Mouse (Mus musculus) liver, adult 2 months (tissue): ENCODE data around the gene Ipcef1. TPM values are rescaled to one million over a fixed set of nuclear protein-coding genes. Genes with fewer than 3 reads are reported as not detected.

ENCODE experiments used
- DNase-seq: peaks from one replicate; pipeline ENCODE4 v3.0.0-alpha.2; 2011; ENCODE audit warnings: low read depth, low spot score; ENCODE audit errors: extremely low read depth
- H3K27ac ChIP-seq: fragments of 200-500 bp; replicated peaks from 2 replicates; pipeline ENCODE4 v1.5.1; 2012; ENCODE audit warnings: low read depth, mild to moderate bottlenecking, control low read depth, inconsistent platforms, low read length; ENCODE audit not compliant: insufficient read depth
- H3K27me3 ChIP-seq: fragments of 200-500 bp; 2 replicates; pipeline ENCODE4 v1.6.1; 2012; ENCODE audit warnings: mild to moderate bottlenecking, moderate library complexity, low read length, inconsistent platforms; ENCODE audit not compliant: control insufficient read depth, insufficient read depth
- H3K36me3 ChIP-seq: fragments of 200-500 bp; 2 replicates; pipeline ENCODE4 v1.6.1; 2012; ENCODE audit warnings: low read length, inconsistent platforms; ENCODE audit not compliant: control insufficient read depth, insufficient read depth
- H3K4me1 ChIP-seq: fragments of 200-500 bp; 2 replicates; pipeline ENCODE4 v1.6.1; 2011; ENCODE audit warnings: low read length; ENCODE audit not compliant: control insufficient read depth, insufficient read depth
- H3K4me3 ChIP-seq: fragments of 200-500 bp; 2 replicates; pipeline ENCODE4 v1.5.1; 2011; ENCODE audit warnings: low read depth, mild to moderate bottlenecking, control low read depth, low read length, moderate library complexity; ENCODE audit not compliant: insufficient read depth
- H3K79me2 ChIP-seq: fragments of 200-500 bp; 2 replicates; pipeline ENCODE4 v1.6.1; 2012; ENCODE audit warnings: inconsistent platforms, mild to moderate bottlenecking, low read length, moderate library complexity; ENCODE audit not compliant: control insufficient read depth, insufficient read depth
- H3K9ac ChIP-seq: fragments of 200-500 bp; 2 replicates; pipeline ENCODE4 v1.6.1; 2012; ENCODE audit warnings: low read depth, mild to moderate bottlenecking, control low read depth, inconsistent platforms, low read length
- CTCF ChIP-seq: fragments of 200-500 bp; IDR thresholded peaks from 2 replicates; pipeline ENCODE4 v1.5.1; 2011; ENCODE audit warnings: low read depth, low read length, control low read depth
- POLR2A ChIP-seq: fragments of 200-500 bp; IDR thresholded peaks from 2 replicates; pipeline ENCODE4 v1.6.1; 2011; ENCODE audit warnings: low read length, control low read depth; ENCODE audit not compliant: insufficient read depth; ENCODE audit errors: extremely low read depth
- WGBS: fragments of 180-500 bp; shearing (Covaris S2); methylation state at CpG from one replicate; pipeline ENCODE4 v1.1.7; 2018; 5-methylcytosine and 5-hydroxymethylcytosine counted together
- polyA plus RNA-seq: library from polyadenylated mRNA; depleted of rRNA; stranded (reverse); fragments of >200 nt; gene quantifications from 2 replicates; pipeline ENCODE4 v1.2.3, GENCODE M21; 2012
- total RNA-seq: library from RNA; depleted of rRNA; stranded (reverse); fragments of >200 nt; gene quantifications from 2 replicates; pipeline ENCODE4 v1.2.3, GENCODE M21; 2014

Ipcef1 gene
- total and polyA plus RNA-seq, 2 experiments: 0.04 to 0.18 TPM

DNA sequence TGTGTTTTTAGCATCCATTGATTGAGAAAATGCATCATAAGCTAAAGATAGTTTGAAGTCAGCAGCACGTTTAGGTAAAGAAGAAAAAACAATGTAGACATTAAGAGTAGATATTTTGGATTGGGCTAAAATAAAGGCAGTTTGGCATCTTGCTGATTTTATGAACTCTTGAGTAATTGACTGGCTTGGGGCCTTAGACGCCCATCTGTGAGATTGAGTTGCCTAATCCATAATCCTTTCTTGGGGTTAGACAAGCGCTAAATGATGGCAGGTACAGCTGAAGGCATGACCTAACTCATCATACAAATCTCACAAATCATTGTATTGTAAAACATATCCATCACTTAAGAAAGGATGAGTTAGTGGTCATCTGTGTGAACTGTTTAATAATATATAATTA lies 52.9 kb downstream of the Ipcef1 start:
- Histone ChIP-seq H3K36me3 (no peaks in the 10 kb centered on the region), H3K4me3 (no peak overlapping the region), H3K9ac (no peak overlapping the region), H3K4me1 (no peaks in the 10 kb centered on the region), H3K27me3 (no peaks in the 10 kb centered on the region), H3K27ac (no peak overlapping the region), H3K79me2 (no peaks in the 10 kb centered on the region)
- 91% methylated on average over 3 of the region's 3 CpGs for WGBS
- DNase-seq: no peak
- TF ChIP-seq CTCF (no peak), POLR2A (no peak)

DNA sequence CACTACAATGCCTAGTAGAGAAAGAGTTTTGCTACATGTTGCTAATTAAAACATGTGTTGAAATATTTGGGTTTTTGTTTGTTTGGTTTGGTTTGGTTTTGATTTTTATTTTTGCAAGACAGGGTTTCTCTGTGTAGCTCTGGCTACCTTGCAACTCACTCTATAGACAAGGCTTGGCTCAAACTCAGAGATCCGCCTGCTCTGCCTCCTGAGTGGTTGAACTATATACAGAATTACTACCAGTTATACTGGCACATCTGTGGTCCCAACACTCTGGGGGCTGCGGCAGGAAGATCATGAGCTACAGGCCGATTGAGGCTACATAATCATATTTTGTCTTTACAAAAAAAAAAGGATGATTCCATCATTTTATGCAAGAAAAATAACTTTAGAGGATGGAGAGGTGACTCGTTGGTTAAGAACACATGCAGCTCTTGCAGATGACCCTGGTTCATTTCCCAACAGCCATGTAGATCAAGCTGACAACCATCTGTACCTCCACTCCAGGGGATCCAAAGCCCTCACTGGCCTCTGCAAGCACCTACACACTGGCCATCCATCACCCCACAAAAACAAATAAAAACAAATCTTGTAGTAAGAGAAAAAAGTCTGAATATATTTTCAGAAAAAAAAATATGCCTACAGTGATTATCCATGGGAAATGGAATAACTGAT lies 53.6 kb downstream of the Ipcef1 start:
- Histone ChIP-seq H3K27ac (no peak overlapping the region), H3K36me3 (no peaks in the 10 kb centered on the region), H3K9ac (no peak overlapping the region), H3K4me3 (no peak overlapping the region), H3K27me3 (no peaks in the 10 kb centered on the region), H3K4me1 (no peaks in the 10 kb centered on the region), H3K79me2 (no peaks in the 10 kb centered on the region)
- no peak for DNase-seq
- TF ChIP-seq POLR2A (no peak), CTCF (no peak)
- 86% methylated on average over 4 of the region's 4 CpGs for WGBS

DNA sequence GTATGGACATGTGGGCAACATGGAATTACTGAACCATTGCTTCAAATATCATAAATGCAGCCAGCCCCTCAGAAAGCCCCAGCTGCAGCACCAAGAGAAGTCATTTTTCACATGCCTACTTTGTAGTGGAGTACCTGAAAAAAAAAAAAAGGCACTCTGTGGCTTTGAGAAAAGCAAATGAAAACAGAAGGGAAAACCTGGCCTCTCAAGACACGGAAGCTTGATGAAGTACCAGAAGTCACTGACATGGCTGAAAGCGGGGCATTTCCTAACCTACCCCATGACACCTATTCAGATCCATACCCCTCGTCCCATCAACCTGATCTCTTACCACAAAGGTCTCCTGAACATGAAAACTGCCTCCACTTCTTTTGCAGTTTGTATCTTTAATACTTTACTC lies 55.4 kb downstream of the Ipcef1 start:
- no peaks in the 10 kb centered on the region for H3K27me3 ChIP-seq
- H3K4me3 ChIP-seq: no peak overlapping the region
- no peak overlapping the region for H3K9ac ChIP-seq
- H3K27ac ChIP-seq: no peak overlapping the region
- 79% methylated on average over 3 of the region's 3 CpGs for WGBS
- no peak for TF ChIP-seq CTCF
- TF ChIP-seq POLR2A: no peak
- H3K36me3 ChIP-seq: no peaks in the 10 kb centered on the region
- no peaks in the 10 kb centered on the region for H3K79me2 ChIP-seq
- no peaks in the 10 kb centered on the region for H3K4me1 ChIP-seq
- no peak for DNase-seq

DNA sequence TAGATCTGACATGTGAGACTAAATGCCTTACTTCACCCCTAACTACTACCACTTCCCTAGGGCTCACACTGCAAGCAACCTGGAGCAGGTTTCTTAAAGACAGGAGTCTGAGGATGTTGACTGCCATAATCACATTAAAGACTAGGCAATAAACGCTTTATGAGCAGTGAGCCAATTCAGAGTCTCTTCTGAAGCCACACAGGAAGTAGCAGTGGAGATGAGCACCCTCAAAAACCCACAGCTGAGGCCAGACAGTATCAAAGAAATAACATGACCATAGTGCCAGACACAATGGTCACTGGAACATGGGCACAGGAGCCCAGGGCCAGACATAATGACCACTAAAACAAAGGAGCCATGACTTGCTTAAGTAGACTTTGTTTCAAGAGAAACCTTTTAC lies 63.7 kb downstream of the Ipcef1 start:
- TF ChIP-seq POLR2A (no peak), CTCF (no peak)
- no peak for DNase-seq
- 84% methylated on average over 1 of the region's 1 CpGs for WGBS
- Histone ChIP-seq H3K27me3 (no peaks in the 10 kb centered on the region), H3K4me1 (no peaks in the 10 kb centered on the region), H3K9ac (no peak overlapping the region), H3K36me3 (no peaks in the 10 kb centered on the region), H3K4me3 (no peak overlapping the region), H3K79me2 (no peaks in the 10 kb centered on the region), H3K27ac (no peak overlapping the region)

DNA sequence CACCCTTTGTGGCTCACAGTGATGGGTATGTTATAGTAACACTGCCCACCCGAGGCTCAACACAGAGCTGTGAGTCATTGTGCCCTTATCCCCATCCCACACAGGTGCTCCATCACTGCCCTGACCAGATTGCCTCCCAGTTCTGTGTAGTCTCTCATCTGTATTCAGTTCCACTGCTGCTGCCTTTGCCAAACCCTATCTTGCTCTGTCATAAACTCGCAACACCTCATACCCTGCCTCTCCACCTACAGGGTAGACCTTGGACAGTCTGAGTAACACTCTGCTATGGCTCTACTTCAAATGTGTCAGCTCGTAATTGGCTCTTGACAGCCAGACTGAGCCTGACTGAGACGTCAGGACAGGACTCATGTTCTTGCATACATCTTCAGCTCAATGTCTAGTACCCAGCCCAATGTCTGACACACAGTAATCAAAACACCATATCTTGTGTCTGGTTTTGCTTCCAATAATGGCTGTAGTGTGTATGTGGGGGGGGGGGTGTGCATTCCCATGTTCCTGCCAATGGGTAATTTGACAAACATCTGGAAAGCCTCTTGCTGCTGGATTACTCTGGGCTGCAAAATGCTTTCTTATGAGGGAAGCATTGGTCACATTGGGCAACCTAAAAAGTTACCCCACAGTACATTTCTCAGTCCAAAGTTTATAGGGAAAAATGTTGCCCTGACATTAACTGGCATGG lies 64.7 kb downstream of the Ipcef1 start:
- TF ChIP-seq CTCF (no peak), POLR2A (no peak)
- Histone ChIP-seq H3K27ac (no peak overlapping the region), H3K9ac (no peak overlapping the region), H3K4me1 (no peaks in the 10 kb centered on the region), H3K79me2 (no peaks in the 10 kb centered on the region), H3K4me3 (no peak overlapping the region), H3K27me3 (no peaks in the 10 kb centered on the region), H3K36me3 (no peaks in the 10 kb centered on the region)
- WGBS: 73% methylated on average over 4 of the region's 4 CpGs
- no peak for DNase-seq

DNA sequence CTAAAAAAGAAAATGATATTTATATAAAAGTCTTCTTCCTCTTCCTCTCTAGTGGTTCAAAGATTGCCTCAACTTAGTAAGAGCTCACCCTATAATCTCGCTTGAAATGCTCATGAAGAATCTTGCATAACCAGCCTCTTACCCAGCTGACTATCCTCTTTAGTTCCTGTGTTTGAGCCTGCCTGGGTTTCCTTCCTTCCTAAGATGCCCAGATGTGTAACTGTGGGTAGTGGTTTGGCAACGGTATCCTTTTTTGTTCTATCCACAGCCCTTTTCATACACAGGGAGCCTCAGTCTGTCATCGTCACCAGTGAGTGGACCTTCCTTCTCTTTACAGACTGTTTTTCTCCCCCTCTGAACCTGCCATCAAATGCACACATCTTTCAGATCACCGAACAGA lies 66.0 kb downstream of the Ipcef1 start:
- WGBS: 93% methylated on average over 4 of the region's 4 CpGs
- no peaks in the 10 kb centered on the region for H3K36me3 ChIP-seq
- no peak overlapping the region for H3K9ac ChIP-seq
- no peaks in the 10 kb centered on the region for H3K79me2 ChIP-seq
- H3K27me3 ChIP-seq: no peaks in the 10 kb centered on the region
- H3K4me1 ChIP-seq: no peaks in the 10 kb centered on the region
- no peak overlapping the region for H3K4me3 ChIP-seq
- TF ChIP-seq CTCF: no peak
- no peak for TF ChIP-seq POLR2A
- no peak overlapping the region for H3K27ac ChIP-seq
- DNase-seq: no peak
